Mouse (Mus musculus): Measurements from ENCODE around the gene Exoc6. TPM values are rescaled to one million over a fixed set of nuclear protein-coding genes. Genes with fewer than 3 reads are reported as not detected.
A peak's percentile ranks its signal among the peaks of the same experiment; 100 is the strongest.

The Exoc6 gene
- polyA plus RNA-seq, 2 experiments = 5.3 to 8.8 TPM

GRCm38 (mm10) chr19:37698273-37699160 lies 148.3 kb downstream of the Exoc6 start:
- H3K9ac ChIP-seq (ENCODE audit: low read depth, low read length, severe bottlenecking) = no peak overlapping the region; the same call in 1 of the 2 replicates
- H3K4me1 ChIP-seq (ENCODE audit: control insufficient read depth, insufficient read depth, low read length) = peaks cover 29% of the 10 kb centered on the region
- peak overlapping the region; percentile 35 for H3K4me3 ChIP-seq (replicated peaks; ENCODE audit: low read length)
- no peak for DNase-seq (ENCODE audit: low spot score)
- 2% methylated on average over 48 of the region's 63 CpGs for WGBS
- H3K27ac ChIP-seq (replicated peaks; ENCODE audit: low read depth, low read length) = no peak overlapping the region
- 0 out of 2 replicates have a peak, but pooled peaks have one; percentile 38 for ATAC-seq (ENCODE audit: low FRiP score, low read depth)
- no peak for TF ChIP-seq POLR2A (IDR thresholded peaks at IDR 0.05; ENCODE audit: borderline replicate concordance, extremely low read depth, insufficient read depth, insufficient read length)
- peaks cover 96% of the 10 kb centered on the region for H3K27me3 ChIP-seq (ENCODE audit: control insufficient read depth, insufficient read depth, low read length)
- no peaks in the 10 kb centered on the region for H3K36me3 ChIP-seq (ENCODE audit: control insufficient read depth, insufficient read depth, low read length)
- H3K9me3 ChIP-seq (ENCODE audit: control insufficient read depth, low read length) = no peaks in the 10 kb centered on the region
- peak overlapping the region; percentile 56 for H3K4me2 ChIP-seq (replicated peaks; ENCODE audit: low read depth, low read length, severe bottlenecking)

DNA sequence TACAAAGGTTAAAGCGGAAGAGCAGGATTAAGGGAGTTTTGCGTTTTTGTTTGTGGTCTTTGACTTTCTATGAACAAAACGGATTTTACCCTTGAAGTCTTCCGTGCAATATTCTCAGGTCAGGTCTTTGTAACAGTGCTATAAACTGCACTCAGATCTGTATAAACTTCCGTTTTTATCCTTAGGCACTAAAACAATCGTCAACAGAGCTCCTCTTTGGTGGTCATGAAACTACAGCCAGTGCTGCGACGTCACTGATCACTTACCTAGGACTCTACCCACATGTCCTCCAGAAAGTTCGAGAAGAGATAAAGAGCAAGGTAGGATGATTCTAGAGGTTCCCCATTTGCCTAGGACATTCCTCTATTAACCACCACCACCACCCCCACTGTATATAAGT lies 149.5 kb downstream of the Exoc6 start:
- no peak overlapping the region for H3K4me3 ChIP-seq (replicated peaks; ENCODE audit: low read length)

DNA sequence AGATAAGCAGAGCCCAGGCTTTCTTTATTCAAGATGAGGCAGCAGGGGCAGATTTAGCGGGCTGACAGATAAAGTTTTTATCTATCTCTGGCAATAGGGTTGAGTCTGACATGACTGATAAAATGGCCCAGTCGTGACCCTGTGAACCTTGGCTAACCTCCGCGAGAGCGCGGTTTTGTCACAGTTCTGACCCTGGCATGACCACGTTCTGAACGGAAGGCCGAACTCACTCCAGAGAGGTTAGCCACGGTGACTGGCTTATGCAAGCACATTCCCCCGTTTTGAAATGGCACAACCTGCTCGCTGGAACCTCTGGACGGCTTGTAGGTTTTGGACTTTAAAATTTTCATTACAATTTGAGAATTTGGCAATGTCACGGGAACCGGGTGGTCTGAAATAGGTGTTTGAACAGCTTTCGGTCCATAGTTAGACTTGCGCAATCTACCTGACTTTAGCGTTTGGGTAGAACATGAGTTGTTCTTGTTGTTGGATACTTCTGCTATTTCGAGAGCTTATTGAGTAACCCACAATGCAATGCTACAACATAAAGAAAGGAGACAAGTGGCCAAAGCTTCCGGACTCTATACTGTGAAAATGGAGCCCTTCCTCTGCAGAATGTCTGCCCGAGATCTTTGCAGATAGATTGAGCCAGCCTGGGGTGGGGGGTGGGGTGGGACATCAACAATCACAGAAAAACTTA lies 152.3 kb downstream of the Exoc6 start:
- DNase-seq (ENCODE audit: low spot score) (no peak), ATAC-seq (ENCODE audit: low FRiP score, low read depth) (no peak)
- H3K4me3 ChIP-seq (replicated peaks; ENCODE audit: low read length) = no peak overlapping the region
- no peaks in the 10 kb centered on the region for H3K9me3 ChIP-seq (ENCODE audit: control insufficient read depth, low read length)
- H3K27me3 ChIP-seq (ENCODE audit: control insufficient read depth, insufficient read depth, low read length) = peaks cover 56% of the 10 kb centered on the region
- no peak overlapping the region for H3K27ac ChIP-seq (replicated peaks; ENCODE audit: low read depth, low read length)
- no peak overlapping the region for H3K4me2 ChIP-seq (replicated peaks; ENCODE audit: low read depth, low read length, severe bottlenecking)
- TF ChIP-seq POLR2A (IDR thresholded peaks at IDR 0.05; ENCODE audit: borderline replicate concordance, extremely low read depth, insufficient read depth, insufficient read length) = no peak
- H3K9ac ChIP-seq (ENCODE audit: low read depth, low read length, severe bottlenecking) = no peak overlapping the region
- H3K4me1 ChIP-seq (ENCODE audit: control insufficient read depth, insufficient read depth, low read length) = peaks cover 16% of the 10 kb centered on the region
- H3K36me3 ChIP-seq (ENCODE audit: control insufficient read depth, insufficient read depth, low read length) = no peaks in the 10 kb centered on the region
- 65% methylated on average over 21 of the region's 21 CpGs for WGBS

More for the DNA sequence above, 149.5 kb downstream of the Exoc6 start:
- Histone ChIP-seq H3K4me2 (replicated peaks; ENCODE audit: low read depth, low read length, severe bottlenecking) (no peak overlapping the region), H3K36me3 (ENCODE audit: control insufficient read depth, insufficient read depth, low read length) (no peaks in the 10 kb centered on the region), H3K9ac (ENCODE audit: low read depth, low read length, severe bottlenecking) (no peak overlapping the region), H3K27me3 (ENCODE audit: control insufficient read depth, insufficient read depth, low read length) (peaks cover 85% of the 10 kb centered on the region), H3K4me1 (ENCODE audit: control insufficient read depth, insufficient read depth, low read length) (peaks cover 29% of the 10 kb centered on the region), H3K9me3 (ENCODE audit: control insufficient read depth, low read length) (no peaks in the 10 kb centered on the region), H3K27ac (replicated peaks; ENCODE audit: low read depth, low read length) (no peak overlapping the region)
- ATAC-seq (ENCODE audit: low FRiP score, low read depth) (no peak), DNase-seq (ENCODE audit: low spot score) (no peak)
- TF ChIP-seq POLR2A (IDR thresholded peaks at IDR 0.05; ENCODE audit: borderline replicate concordance, extremely low read depth, insufficient read depth, insufficient read length) = no peak
- 18% methylated on average over 9 of the region's 9 CpGs for WGBS

DNA sequence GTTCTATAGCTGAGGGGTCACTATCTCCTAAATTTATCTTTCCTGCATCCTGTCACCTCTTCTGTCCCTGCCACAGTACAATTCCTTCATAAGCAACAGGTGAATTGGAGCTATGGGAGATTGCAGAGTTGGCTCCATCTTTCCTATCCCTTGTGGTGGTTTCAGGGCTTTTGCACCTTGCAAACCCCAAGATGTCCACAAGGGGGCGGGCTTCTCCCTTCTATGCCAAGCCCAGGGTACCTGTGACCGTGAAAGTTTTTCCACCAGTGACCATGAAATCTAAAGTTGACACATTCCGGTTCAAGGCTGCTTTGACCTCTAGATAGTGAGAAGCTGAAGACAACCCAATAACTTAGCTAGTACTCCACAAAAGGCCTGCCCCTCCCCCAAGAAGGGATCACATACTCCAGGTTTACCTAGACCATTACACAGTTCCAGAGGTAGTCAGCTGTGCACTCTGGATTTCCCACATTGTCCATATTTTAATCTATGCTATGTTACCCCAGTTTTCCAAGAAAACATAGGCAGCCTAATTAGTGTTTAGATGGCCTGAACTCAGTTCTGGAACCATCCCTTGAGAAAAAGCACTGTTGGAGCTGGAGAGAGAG lies 153.8 kb downstream of the Exoc6 start:
- H3K4me3 ChIP-seq (replicated peaks; ENCODE audit: low read length) = no peak overlapping the region
- H3K27me3 ChIP-seq (ENCODE audit: control insufficient read depth, insufficient read depth, low read length) = peaks cover 42% of the 10 kb centered on the region
- DNase-seq (ENCODE audit: low spot score) = peak; percentile 65
- ATAC-seq (ENCODE audit: low FRiP score, low read depth) = peak; percentile 50; the same call in 1 of the 2 replicates
- 7% methylated on average over 3 of the region's 3 CpGs for WGBS
- no peaks in the 10 kb centered on the region for H3K36me3 ChIP-seq (ENCODE audit: control insufficient read depth, insufficient read depth, low read length)
- TF ChIP-seq POLR2A (IDR thresholded peaks at IDR 0.05; ENCODE audit: borderline replicate concordance, extremely low read depth, insufficient read depth, insufficient read length) = no peak
- no peak overlapping the region for H3K4me2 ChIP-seq (replicated peaks; ENCODE audit: low read depth, low read length, severe bottlenecking)
- no peak overlapping the region for H3K27ac ChIP-seq (replicated peaks; ENCODE audit: low read depth, low read length)
- H3K4me1 ChIP-seq (ENCODE audit: control insufficient read depth, insufficient read depth, low read length) = peaks cover 2% of the 10 kb centered on the region; the same call in 1 of the 2 replicates
- H3K9me3 ChIP-seq (ENCODE audit: control insufficient read depth, low read length) = no peaks in the 10 kb centered on the region
- H3K9ac ChIP-seq (ENCODE audit: low read depth, low read length, severe bottlenecking) = no peak overlapping the region

- DNase-seq (ENCODE audit: low spot score) (no peak), ATAC-seq (ENCODE audit: low FRiP score, low read depth) (no peak)
- Histone ChIP-seq H3K4me2 (replicated peaks; ENCODE audit: low read depth, low read length, severe bottlenecking) (no peak overlapping the region), H3K9ac (ENCODE audit: low read depth, low read length, severe bottlenecking) (no peak overlapping the region), H3K36me3 (ENCODE audit: control insufficient read depth, insufficient read depth, low read length) (no peaks in the 10 kb centered on the region), H3K4me3 (replicated peaks; ENCODE audit: low read length) (no peak overlapping the region), H3K27me3 (ENCODE audit: control insufficient read depth, insufficient read depth, low read length) (peaks cover 24% of the 10 kb centered on the region), H3K9me3 (ENCODE audit: control insufficient read depth, low read length) (no peaks in the 10 kb centered on the region), H3K4me1 (ENCODE audit: control insufficient read depth, insufficient read depth, low read length) (no peaks in the 10 kb centered on the region), H3K27ac (replicated peaks; ENCODE audit: low read depth, low read length) (no peak overlapping the region)
- no peak for TF ChIP-seq POLR2A (IDR thresholded peaks at IDR 0.05; ENCODE audit: borderline replicate concordance, extremely low read depth, insufficient read depth, insufficient read length)
- 87% methylated on average over 5 of the region's 5 CpGs for WGBS
These were observed 155.5 kb downstream of the Exoc6 start for GRCm38 (mm10) chr19:37705722-37706121.

All from limb, embryonic 14.5 days (tissue).